Mouse (Mus musculus) CD4-positive, CD25-positive, alpha-beta regulatory T cell, adult 2 months (primary cell): ENCODE results near the gene Prss54.
A peak's percentile ranks its signal among the peaks of the same experiment; 100 is the strongest.
"Not testable (repeated sequence)": the region's sequence is repeated elsewhere in the genome, so short reads cannot be mapped to it uniquely, and the experiment has no call there.

Experiments
- DNase-seq: peaks from one replicate; pipeline ENCODE4 v3.0.0-alpha.2; 2012; ENCODE audit warnings: low read depth, low spot score

The Prss54 gene

DNA sequence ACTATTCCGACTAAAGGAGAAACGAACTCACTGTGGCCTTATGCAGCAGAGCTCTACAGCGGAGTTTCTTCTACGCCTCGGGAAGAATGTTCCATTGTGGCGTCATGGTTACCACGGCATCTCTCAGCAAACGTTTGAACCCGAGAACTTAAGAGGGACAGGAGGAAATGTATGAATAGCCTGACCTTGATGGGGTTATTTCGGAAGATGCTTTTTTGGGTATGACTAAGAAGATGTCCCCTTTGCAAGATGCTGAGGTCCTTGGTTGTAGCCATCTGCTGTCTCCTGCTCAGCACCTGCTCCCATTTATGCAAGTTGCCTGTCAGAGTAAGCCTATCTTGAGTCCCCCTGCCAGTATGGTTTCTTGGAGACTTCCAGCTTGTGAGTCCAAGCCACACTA, at the start of gene Prss54:
TSS of gene Prss54 (minus strand) at position 101 of the 400 bp plus-strand sequence.
- DNase-seq: no peak

GRCm38 (mm10) chr8:95624833-95625232, 48.7 kb upstream of the Prss54 start:
- no peak for DNase-seq

DNA sequence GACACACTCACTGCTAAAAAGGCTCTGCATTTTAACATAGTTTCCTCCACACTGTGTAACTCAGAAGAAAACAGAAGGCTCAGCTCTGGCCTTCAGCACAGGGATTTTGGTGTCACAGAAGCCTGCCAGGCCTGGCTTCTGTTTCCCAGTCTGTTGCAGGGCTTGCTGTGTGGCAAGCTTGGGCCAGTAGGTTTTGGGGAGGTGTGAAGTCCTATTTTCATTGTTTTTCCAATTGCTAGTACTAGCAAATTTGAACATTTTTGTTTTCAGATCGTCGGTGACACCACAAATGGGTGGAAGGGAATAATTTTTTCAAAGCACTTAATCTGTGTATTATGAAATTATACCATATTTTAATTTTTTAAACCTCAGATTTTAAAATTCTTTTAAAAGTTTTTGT, 43.9 kb upstream of the Prss54 start:
- DNase-seq: no peak

DNA sequence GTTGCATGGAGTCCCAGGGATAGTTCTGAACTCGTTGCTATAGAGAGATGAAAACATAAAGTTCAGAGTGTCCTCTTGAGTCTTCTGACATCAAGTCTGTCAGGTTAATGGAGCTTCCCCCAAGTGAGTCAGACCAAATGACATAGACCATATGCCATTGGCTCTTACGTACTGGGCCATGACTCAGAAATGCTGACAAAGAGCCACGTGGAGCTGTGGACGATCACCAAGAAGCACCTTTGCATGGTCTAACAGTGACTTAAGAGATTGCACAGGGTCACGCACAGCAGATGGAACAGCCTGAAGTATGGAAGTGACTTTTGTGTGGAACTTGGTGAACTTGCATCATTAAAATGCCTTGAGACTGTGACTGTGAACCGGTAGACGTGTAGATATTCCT, 40.2 kb upstream of the Prss54 start:
- DNase-seq: no peak

GRCm38 (mm10) chr8:95611769-95612168, 35.6 kb upstream of the Prss54 start:
- DNase-seq: no peak

GRCm38 (mm10) chr8:95610749-95611148, 34.6 kb upstream of the Prss54 start:
- DNase-seq: no peak

GRCm38 (mm10) chr8:95609406-95609805, 33.3 kb upstream of the Prss54 start:
- DNase-seq: no peak

GRCm38 (mm10) chr8:95607210-95607609, 31.1 kb upstream of the Prss54 start:
- DNase-seq: no peak

- DNase-seq: not testable (repeated sequence)
Measured at GRCm38 (mm10) chr8:95606509-95606908, 30.4 kb upstream of the Prss54 start.

DNA sequence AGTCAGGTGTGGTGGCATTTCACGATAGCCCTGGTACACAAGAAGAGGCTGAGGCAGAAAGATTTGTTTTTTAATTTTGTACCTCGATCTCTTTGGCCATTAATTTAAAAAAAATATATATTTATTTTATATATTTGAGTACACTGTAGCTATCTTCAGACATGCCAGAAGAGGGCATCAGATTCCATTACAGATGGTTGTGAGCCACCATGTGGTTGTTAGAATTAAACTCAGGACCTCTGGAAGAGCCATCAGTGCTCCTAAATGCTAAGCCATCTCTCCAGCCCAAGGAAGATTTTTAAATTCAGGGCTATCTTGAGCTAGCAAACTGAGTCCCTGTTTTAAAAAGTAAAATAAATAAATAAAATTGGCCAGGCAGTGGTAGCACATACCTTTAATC, 26.0 kb upstream of the Prss54 start:
- no peak for DNase-seq

DNA sequence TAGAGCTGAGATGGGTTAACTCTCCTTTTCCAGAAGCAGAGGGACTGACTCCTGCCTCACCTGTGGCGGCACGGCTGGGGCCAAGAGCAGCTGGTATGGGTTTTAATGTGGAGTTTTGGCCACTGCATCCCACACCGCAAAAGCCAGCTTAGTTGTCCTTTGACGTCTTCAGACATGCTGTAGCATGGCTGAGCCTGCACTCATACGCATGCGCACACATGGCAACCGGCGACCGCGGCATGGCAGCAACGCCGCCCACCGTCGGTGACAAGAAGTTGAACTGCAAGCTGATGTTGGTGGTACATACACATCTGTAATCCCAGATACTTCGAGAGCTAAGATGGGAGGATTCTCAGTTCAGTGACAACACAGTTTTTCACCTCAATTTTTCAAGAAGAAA, 25.2 kb upstream of the Prss54 start:
- DNase-seq: no peak

DNA sequence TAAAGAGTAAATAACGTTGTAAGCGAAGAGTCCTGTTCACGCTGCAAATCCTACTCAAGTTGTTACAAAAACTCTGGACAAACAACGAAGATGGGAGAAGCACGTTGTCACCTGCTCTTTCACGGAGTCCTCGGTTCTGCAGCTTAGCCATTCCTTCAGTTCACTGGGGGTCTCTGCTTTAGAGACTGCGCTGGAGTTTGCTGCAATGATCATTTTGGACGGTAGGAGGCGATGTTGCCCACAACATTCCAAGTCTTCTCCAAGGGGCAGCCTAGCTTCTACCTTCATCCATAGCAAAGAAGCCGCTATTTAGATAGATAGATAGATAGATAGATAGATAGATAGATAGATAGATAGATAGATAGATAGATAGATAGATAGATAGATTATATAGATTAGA, 23.7 kb upstream of the Prss54 start:
- DNase-seq: peak; percentile 65

- DNase-seq: no peak
Measured at GRCm38 (mm10) chr8:95596841-95597241, 20.7 kb upstream of the Prss54 start.

GRCm38 (mm10) chr8:95595131-95595530, 19.0 kb upstream of the Prss54 start:
- no peak for DNase-seq

GRCm38 (mm10) chr8:95593439-95594393, 17.6 kb upstream of the Prss54 start:
- DNase-seq: no peak

GRCm38 (mm10) chr8:95592131-95592780, 16.1 kb upstream of the Prss54 start:
- DNase-seq: no peak

DNA sequence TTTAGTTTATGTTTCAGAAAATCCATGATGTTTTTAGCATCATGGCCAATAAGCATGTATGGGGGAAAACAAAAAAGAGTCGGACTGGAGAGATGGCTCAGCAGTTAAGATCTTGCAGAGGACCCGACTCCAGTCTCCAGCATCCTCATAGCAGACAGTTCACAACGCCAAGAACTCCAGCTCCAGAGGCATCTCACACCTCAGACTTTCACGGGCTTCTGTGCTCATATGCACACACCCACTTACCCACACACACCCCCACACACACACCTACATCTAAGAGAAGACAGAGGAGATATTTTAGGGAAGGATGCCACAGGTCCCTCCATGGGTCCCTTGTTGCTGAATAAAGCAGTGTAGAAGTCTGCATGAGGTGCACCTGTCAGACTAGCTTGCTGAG, 14.4 kb upstream of the Prss54 start:
- no peak for DNase-seq

GRCm38 (mm10) chr8:95589282-95589681, 13.1 kb upstream of the Prss54 start:
- DNase-seq: no peak

DNA sequence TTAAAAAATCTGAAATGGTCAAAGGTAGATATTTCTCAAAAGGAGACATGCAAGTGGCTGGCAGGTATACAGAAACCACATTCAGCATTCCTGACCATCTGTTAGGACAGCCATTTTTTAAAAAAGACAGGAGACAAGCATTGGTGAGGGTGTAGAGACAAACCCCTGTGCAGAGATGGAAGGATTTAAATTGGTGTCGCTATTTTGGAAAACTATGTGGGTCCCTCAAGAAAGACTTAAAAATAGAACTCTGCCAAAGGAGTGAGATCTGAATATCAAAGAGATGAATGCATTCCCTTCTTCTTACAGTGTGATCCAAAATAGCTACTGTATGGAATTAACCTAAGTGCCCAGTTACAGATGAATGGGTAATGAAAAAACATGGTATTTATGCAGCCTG, 11.2 kb upstream of the Prss54 start:
- no peak for DNase-seq

DNA sequence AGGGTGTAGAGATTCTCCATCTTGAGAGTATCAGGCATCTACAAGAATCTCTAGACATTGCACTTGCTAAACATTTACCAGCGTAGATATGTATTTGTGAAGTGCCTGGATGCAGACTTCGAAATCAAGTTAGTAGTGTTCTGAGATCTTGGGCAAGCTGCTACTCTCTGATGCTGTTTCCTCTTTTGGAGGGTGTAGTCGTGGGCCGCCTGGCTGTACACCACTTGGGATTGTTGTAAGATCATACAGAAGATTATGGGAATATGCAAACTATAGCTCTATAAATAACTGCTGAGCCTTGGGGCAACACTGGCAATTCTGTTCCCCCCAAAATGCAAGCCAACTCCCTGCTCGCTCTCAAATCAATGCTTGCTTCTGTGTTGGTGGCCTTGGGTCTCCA, 3.0 kb downstream of the Prss54 start:
- DNase-seq: no peak

GRCm38 (mm10) chr8:95566809-95567208, 9.3 kb downstream of the Prss54 start:
- no peak for DNase-seq

- DNase-seq: no peak
Measured at GRCm38 (mm10) chr8:95566217-95566616, 9.9 kb downstream of the Prss54 start.

- no peak for DNase-seq
Measured at GRCm38 (mm10) chr8:95555963-95556362, 20.2 kb downstream of the Prss54 start.
